Mouse (Mus musculus) CH12.LX (cell line): ENCODE results near the gene Map4k1. TPM values are rescaled to one million over a fixed set of nuclear protein-coding genes. Genes with fewer than 3 reads are reported as not detected.

Source experiments
- DNase-seq: peaks from one replicate; pipeline ENCODE4 v3.0.0-alpha.2; 2013; ENCODE audit errors: extremely low read depth
- H3K27ac ChIP-seq: 2 replicates; pipeline ENCODE4 v1.5.1; 2012; ENCODE audit warnings: low read depth, mild to moderate bottlenecking, control low read depth, moderate library complexity; ENCODE audit not compliant: insufficient read depth
- H3K27me3 ChIP-seq: replicated peaks from 2 replicates; pipeline ENCODE3; 2012; ENCODE audit warnings: inconsistent platforms
- H3K36me3 ChIP-seq, 2 experiments: replicated peaks in 1 of 2; 2 replicates each; pipeline versions ENCODE3 to v1.6.1; 2012; ENCODE audit warnings: inconsistent platforms in 1 of 2, low read length in 1 of 2, mild to moderate bottlenecking in 1 of 2, mixed read lengths in 1 of 2, moderate library complexity in 1 of 2; ENCODE audit not compliant: control insufficient read depth in 1 of 2, insufficient read depth in 1 of 2
- H3K4me1 ChIP-seq, 2 experiments: 2 replicates each; pipeline ENCODE4 v1.6.1; 2012; ENCODE audit warnings: inconsistent platforms in 1 of 2, moderate library complexity in 1 of 2; ENCODE audit not compliant: insufficient read depth in 2 of 2, control insufficient read depth in 1 of 2
- H3K4me2 ChIP-seq: 2 replicates; pipeline ENCODE4 v1.6.1; 2012; ENCODE audit warnings: low read depth, mild to moderate bottlenecking, control low read depth; ENCODE audit not compliant: poor library complexity, insufficient read depth, severe bottlenecking
- H3K4me3 ChIP-seq, 3 experiments: fragments of 150-350 bp in 1 of 3; sonication (generic) in 1 of 3; replicated peaks in 1 of 3; 2 replicates each; pipeline versions ENCODE3 to v1.5.1; 2011 to 2012; ENCODE audit warnings: low read depth in 2 of 3, low read length in 2 of 3, mild to moderate bottlenecking in 2 of 3, moderate library complexity in 2 of 3, control low read depth in 1 of 3, improper control_type of control experiment in 1 of 3, inconsistent platforms in 1 of 3, mixed read lengths in 1 of 3; ENCODE audit not compliant: poor library complexity in 1 of 3
- H3K79me2 ChIP-seq: replicated peaks from 2 replicates; pipeline ENCODE4 v1.6.1; 2012; ENCODE audit warnings: mild to moderate bottlenecking, moderate library complexity; ENCODE audit not compliant: control insufficient read depth, poor library complexity, insufficient read depth, severe bottlenecking; ENCODE audit errors: extremely low read depth
- H3K9ac ChIP-seq: 2 replicates; pipeline ENCODE4 v1.6.1; 2012; ENCODE audit warnings: low read depth, mild to moderate bottlenecking, control low read depth, moderate library complexity; ENCODE audit not compliant: insufficient read depth
- H3K9me3 ChIP-seq: replicated peaks from 2 replicates; pipeline ENCODE3; 2012; ENCODE audit warnings: low read length, inconsistent platforms, mixed read lengths
- BHLHE40 ChIP-seq: IDR thresholded peaks from 2 replicates; pipeline ENCODE4 v1.6.1; 2011; ENCODE audit warnings: mild to moderate bottlenecking, low read depth, low read length, improper control_type of control experiment
- CHD1 ChIP-seq: IDR thresholded peaks from 2 replicates; pipeline ENCODE4 v1.6.1; 2012; ENCODE audit warnings: low read depth, low read length, improper control_type of control experiment, inconsistent platforms
- CTCF ChIP-seq, 2 experiments: IDR thresholded peaks in 1 of 2; conservative IDR thresholded peaks in 1 of 2; 2 replicates each; pipeline ENCODE4 v1.5.1; 2011 to 2012; ENCODE audit warnings: low read depth in 2 of 2, low read length in 2 of 2, improper control_type of control experiment in 1 of 2, inconsistent platforms in 1 of 2, mild to moderate bottlenecking in 1 of 2, moderate library complexity in 1 of 2
- E2F4 ChIP-seq: IDR thresholded peaks from 2 replicates; pipeline ENCODE4 v1.6.1; 2011; ENCODE audit warnings: low read depth, low read length, improper control_type of control experiment; ENCODE audit not compliant: insufficient replicate concordance
- EP300 ChIP-seq: IDR thresholded peaks from 2 replicates; pipeline ENCODE4 v1.6.1; 2011; ENCODE audit warnings: low read length, improper control_type of control experiment
- GABPA ChIP-seq: IDR thresholded peaks from 2 replicates; pipeline ENCODE4 v1.6.1; 2012; ENCODE audit warnings: low read depth, low read length, improper control_type of control experiment, inconsistent platforms; ENCODE audit not compliant: insufficient replicate concordance
- MAX ChIP-seq: IDR thresholded peaks from 2 replicates; pipeline ENCODE4 v1.6.1; 2011; ENCODE audit warnings: low read length, improper control_type of control experiment
- MYC ChIP-seq: IDR thresholded peaks from 2 replicates; pipeline ENCODE4 v1.6.1; 2011; ENCODE audit warnings: low read depth, mild to moderate bottlenecking, improper control_type of control experiment, low read length
- NRF1 ChIP-seq: IDR thresholded peaks from 2 replicates; pipeline ENCODE4 v1.6.1; 2014; ENCODE audit warnings: low read depth, mild to moderate bottlenecking, inconsistent platforms, low read length, improper control_type of control experiment, moderate library complexity
- POLR2A ChIP-seq: IDR thresholded peaks from 2 replicates; pipeline ENCODE4 v1.6.1; 2011; ENCODE audit warnings: low read depth, mild to moderate bottlenecking, improper control_type of control experiment, low read length
- SMC3 ChIP-seq: IDR thresholded peaks from 2 replicates; pipeline ENCODE4 v1.6.1; 2011; ENCODE audit warnings: low read depth, low read length, improper control_type of control experiment
- UBTF ChIP-seq: IDR thresholded peaks from 2 replicates; pipeline ENCODE4 v1.6.1; 2012; ENCODE audit warnings: low read depth, mild to moderate bottlenecking, inconsistent platforms, low read length, improper control_type of control experiment, moderate library complexity
- dilution Hi-C: fragments of 300-500 bp; cut with MboI; formaldehyde crosslinking; loops from 2 replicates; pipeline ENCODE4 v1.14.3; 2020; ENCODE audit warnings: low sequenced_read_pairs; ENCODE audit not compliant: extremely low pct_unique_long_range_greater_than_20kb, extremely low pct_ligation_motif_present
- in situ Hi-C: fragments of 300-500 bp; cut with MboI; formaldehyde crosslinking; loops from 3 replicates; pipeline ENCODE4 v1.14.3; 2019; ENCODE audit warnings: low sequenced_read_pairs, low pct_ligation_motif_present, low pct_unique_long_range_greater_than_20kb, mixed read lengths
- polyA plus RNA-seq: library from polyadenylated mRNA; unstranded; fragments of >175 nt; gene quantifications from 2 replicates; pipeline ENCODE4 v1.2.1, GENCODE M21; 2012; ENCODE audit warnings: low read depth; ENCODE audit not compliant: insufficient read length
- total RNA-seq, 2 experiments: library from RNA; depleted of rRNA; stranded (reverse); fragments of 300-350 nt in 1 of 2; fragments of >200 nt in 1 of 2; gene quantifications; 2 replicates each; pipeline ENCODE4 v1.2.3; 2012 to 2014

Map4k1 gene
- total and polyA plus RNA-seq, 3 experiments: 114 to 395 (median 183) TPM

GRCm38 (mm10) chr7:29039604-29039984, 57.7 kb downstream of the Map4k1 start (continued):
- TF ChIP-seq CHD1 (no peak), SMC3 (peak; percentile 96), POLR2A (peak; percentile 35; the same call in 1 of the 2 replicates)

GRCm38 (mm10) chr7:29039985-29040661, 58.3 kb downstream of the Map4k1 start:
- peak; percentile 75 for DNase-seq
- no peak for TF ChIP-seq UBTF
- peak; percentile 87 for TF ChIP-seq MAX
- peak; percentile 52; the same call in 1 of the 2 replicates for TF ChIP-seq POLR2A
- peak; percentile 88 for TF ChIP-seq MYC
- peak; percentile 88 for TF ChIP-seq NRF1
- no peak for TF ChIP-seq E2F4
- TF ChIP-seq BHLHE40: peak; percentile 90
- Histone ChIP-seq H3K9me3 (peaks cover 12% of the 10 kb centered on the region), H3K4me2 (peak overlapping the region; percentile 76), H3K27me3 (no peaks in the 10 kb centered on the region), H3K4me3 (peak overlapping the region; percentile 23 to 51 (median 41)), H3K79me2 (no peaks in the 10 kb centered on the region), H3K9ac (peak overlapping the region; percentile 21; the same call in 1 of the 2 replicates), H3K4me1 (peaks cover 9 to 37% of the 10 kb centered on the region in 2 experiments), H3K27ac (no peak overlapping the region), H3K36me3 (peaks cover 4 to 10% of the 10 kb centered on the region in 2 experiments)
- in situ Hi-C loops (loop anchor here (25.0 kb wide), 1 partner anchor 253 kb away; the partner anchor contains the start of gene Rinl), dilution Hi-C loops (no loop called here)

GRCm38 (mm10) chr7:29041194-29041593, 59.3 kb downstream of the Map4k1 start:
- no peaks in the 10 kb centered on the region for H3K27me3 ChIP-seq
- no peak overlapping the region for H3K4me2 ChIP-seq
- dilution Hi-C loops (no loop called here), in situ Hi-C loops (loop anchor here (25.0 kb wide), 1 partner anchor 254 kb away; the partner anchor contains the start of gene Rinl)
- H3K79me2 ChIP-seq: no peaks in the 10 kb centered on the region
- no peak overlapping the region for H3K27ac ChIP-seq
- peaks cover 9 to 43% of the 10 kb centered on the region in 2 experiments for H3K4me1 ChIP-seq
- TF ChIP-seq CTCF (conservative IDR thresholded peaks at IDR 0.05 in 1 of 2, IDR thresholded peaks at IDR 0.05 in 1 of 2; ENCODE audit: low read depth in 2 of 2, low read length in 2 of 2) (peak in 1 of 2 experiments; percentile 37; a peak in 2 of 4 replicates), UBTF (no peak), EP300 (no peak), GABPA (no peak)
- no peak overlapping the region for H3K9ac ChIP-seq
- no peak for DNase-seq
- H3K9me3 ChIP-seq: peaks cover 5% of the 10 kb centered on the region
- H3K4me3 ChIP-seq: no peak overlapping the region
- H3K36me3 ChIP-seq: peaks cover 4 to 8% of the 10 kb centered on the region in 2 experiments
